Comparison of ENCODE assay signal across 7 mouse cellular contexts in genomic region chr4:46689397-46690022, GRCm38 (mm10). TPM values are rescaled to one million over a fixed set of nuclear protein-coding genes. Genes with fewer than 3 reads are reported as not detected.
DNase-seq lines count a peak whose midpoint lies in the region; ATAC-seq lines count a peak whose summit lies in the region.

No protein-coding gene starts in this region.

- H3K9ac ChIP-seq in midbrain, embryonic 14.5 days (replicated peaks; ENCODE audit: low read length) = no peak overlapping the region

- intact Hi-C loops in gastrocnemius, postnatal 14 days (cut with DNase I; ENCODE audit: low total_unique reads) = loop anchor here (5.0 to 10.0 kb wide), 3 partner anchors 145 to 348 kb away; no protein-coding TSS in a partner anchor
- intact Hi-C loops in left cerebral cortex, postnatal 36 days (cut with DNase I) = loop anchor here (2.0 to 5.0 kb wide), 3 partner anchors 303 to 347 kb away; partner anchors contain the start of gene Gabbr2

- no peak overlapping the region for H3K4me2 ChIP-seq in midbrain, embryonic 14.5 days (ENCODE audit: low read length)

- peak; percentile 60 for DNase-seq in adrenal gland, adult 2 months
- DNase-seq in gastrocnemius, postnatal 14 days = peak; percentile 56
- peak; percentile 38 for DNase-seq in kidney, adult 11 months
- DNase-seq in left cerebral cortex, postnatal 36 days (ENCODE audit: low spot score in 2 of 2) = peak; percentile 69 to 77
- DNase-seq in midbrain, embryonic 14.5 days = peak; percentile 92
- DNase-seq in spleen, adult 12 weeks (ENCODE audit: low spot score) = peak; percentile 30

- WGBS in midbrain, embryonic 14.5 days = 42% methylated on average over 15 of the region's 15 CpGs

- peak; percentile 90 for ATAC-seq in common myeloid progenitor, adult 5-6 weeks (replicated peaks; ENCODE audit: low read depth, poor library complexity, severe bottlenecking)
- ATAC-seq in midbrain, embryonic 14.5 days (ENCODE audit: low FRiP score, low TSS enrichment) = peak; percentile 70

- H3K4me1 ChIP-seq in midbrain, embryonic 14.5 days (ENCODE audit: control insufficient read depth, insufficient read depth, low read length) = no peaks in the 10 kb centered on the region

- no peak overlapping the region for H3K4me3 ChIP-seq in midbrain, embryonic 14.5 days (replicated peaks; ENCODE audit: low read depth, low read length)

- H3K36me3 ChIP-seq in midbrain, embryonic 14.5 days (ENCODE audit: control insufficient read depth, insufficient read depth, low read length) = no peaks in the 10 kb centered on the region

- no peaks in the 10 kb centered on the region for H3K27me3 ChIP-seq in midbrain, embryonic 14.5 days (ENCODE audit: control insufficient read depth, insufficient read depth, low read length)

- H3K27ac ChIP-seq in midbrain, embryonic 14.5 days (replicated peaks; ENCODE audit: low read depth, low read length) = no peak overlapping the region

- 0 out of 2 replicates have a peak, but pooled peaks cover 3% of the 10 kb centered on the region for H3K9me3 ChIP-seq in midbrain, embryonic 14.5 days (ENCODE audit: control insufficient read depth, low read length)

RNA-seq across cellular contexts. Expression of gene Tbc1d2, which starts 39.5 kb away (rescaled TPM):
- 1 to 10 TPM; 1.4 to 5.1 TPM for total RNA-seq in adrenal gland, adult 2 months (2021)
- polyA plus RNA-seq in adrenal gland, adult 2 months (2012; rRNA removed) = 3.4 and 7.0 TPM in 2 replicates
- total RNA-seq in common myeloid progenitor, adult 5-6 weeks (2017) = 4.1 and 5.3 TPM in 2 replicates
- total RNA-seq in gastrocnemius, postnatal 14 days (2021) = 1 to 10 TPM; 1.1 TPM
- 1 to 10 TPM; 2.7 to 3.8 TPM for total RNA-seq in left cerebral cortex, postnatal 36 days (2021)
- 0.16 and 0.31 TPM in 2 replicates for polyA plus RNA-seq in midbrain, embryonic 14.5 days (2014; fragmentation: Nextera tagmentation; extraction: Ambion mirVana)

Comparison
In these comparisons a context has a peak if more than half of its experiments do, and no peak if none do; other contexts are left out.
1. DNase-seq: peak in every context shown above with its lines; median percentile 92 in midbrain, embryonic 14.5 days; 73 in left cerebral cortex, postnatal 36 days; 60 in adrenal gland, adult 2 months; 56 in gastrocnemius, postnatal 14 days; 38 in kidney, adult 11 months; 30 in spleen, adult 12 weeks.